ENCODE assay signal across 8 mouse cellular contexts in the genomic region with DNA sequence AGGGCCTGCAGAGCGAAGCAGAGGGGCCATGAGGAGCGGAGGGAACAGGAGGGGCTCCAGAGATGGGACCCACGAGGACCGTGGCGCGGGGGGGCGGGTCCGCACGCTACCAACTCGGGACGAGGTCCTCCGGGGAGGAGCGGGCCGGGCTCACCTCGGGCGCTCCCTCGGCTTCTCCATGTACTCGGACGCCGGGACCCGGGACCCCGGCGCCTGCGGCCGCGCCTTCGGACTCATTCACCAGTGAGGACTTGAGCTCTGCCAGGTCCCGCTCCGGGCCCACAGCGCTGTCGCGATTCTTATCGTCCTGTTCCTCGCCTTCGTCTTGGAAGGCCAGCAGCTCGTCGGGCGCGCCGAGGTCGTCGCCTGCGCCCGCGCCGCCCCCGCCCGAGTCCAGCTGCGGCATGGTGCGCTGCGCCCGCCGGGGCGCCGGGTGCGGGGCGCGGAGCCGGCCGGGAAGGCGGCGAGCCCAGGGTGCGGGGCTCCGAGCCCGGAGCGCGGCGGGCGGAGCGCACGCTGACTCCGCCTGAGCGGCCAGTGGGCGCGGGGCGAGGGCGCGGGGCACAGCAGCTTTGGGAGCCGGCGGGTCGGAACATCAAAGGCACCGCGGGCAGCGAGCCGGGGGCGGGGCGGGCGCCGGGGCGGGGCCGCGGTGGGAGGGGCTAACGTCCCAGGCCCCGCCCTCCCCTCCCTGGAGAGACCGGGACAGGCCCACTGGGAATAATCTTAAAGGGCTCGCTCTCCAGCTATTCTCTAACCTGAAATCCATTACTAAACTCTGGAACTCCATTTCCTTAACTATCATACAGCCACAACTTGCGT. TPM values are rescaled to one million over a fixed set of nuclear protein-coding genes. Genes with fewer than 3 reads are reported as not detected.
DNase-seq lines count a peak whose midpoint lies in the region; ATAC-seq lines count a peak whose summit lies in the region.

A gene (minus strand): TSS at position 241 of the 822 bp plus-strand sequence.

- 0 out of 2 replicates have a peak, but pooled peaks cover 4% of the 10 kb centered on the region for H3K36me3 ChIP-seq in heart, embryonic 12.5 days
- H3K36me3 ChIP-seq in kidney, embryonic 14.5 days (ENCODE audit: control insufficient read depth, insufficient read depth, low read length): 0 out of 2 replicates have a peak, but pooled peaks cover 2% of the 10 kb centered on the region
- H3K36me3 ChIP-seq in lung, embryonic 15.5 days: peaks cover 10% of the 10 kb centered on the region; the same call in 1 of the 2 replicates

- no peaks in the 10 kb centered on the region for H3K9me3 ChIP-seq in heart, embryonic 12.5 days (replicated peaks)
- H3K9me3 ChIP-seq in kidney, embryonic 14.5 days (ENCODE audit: control insufficient read depth, low read length): no peaks in the 10 kb centered on the region
- H3K9me3 ChIP-seq in lung, embryonic 15.5 days: no peaks in the 10 kb centered on the region

- no peak within 1 kb of the TSS for H3K27ac ChIP-seq in heart, embryonic 12.5 days (ENCODE audit: poor library complexity, severe bottlenecking)
- peak within 1 kb of the TSS; percentile 38; the same call in 1 of the 2 replicates for H3K27ac ChIP-seq in kidney, embryonic 14.5 days (ENCODE audit: low read depth, low read length)
- peak within 1 kb of the TSS; percentile 79 for H3K27ac ChIP-seq in lung, embryonic 15.5 days

- H3K9ac ChIP-seq in heart, embryonic 12.5 days: peak within 1 kb of the TSS; percentile 73
- H3K9ac ChIP-seq in kidney, embryonic 14.5 days (ENCODE audit: low read depth, low read length): peak within 1 kb of the TSS; percentile 70
- H3K9ac ChIP-seq in lung, embryonic 15.5 days: peak within 1 kb of the TSS; percentile 76

- intact Hi-C loops in left cerebral cortex, postnatal 25 days (cut with DNase I): no loop called here

- under 1% methylated on average over 84 of the region's 97 CpGs for WGBS in heart, embryonic 12.5 days
- under 1% methylated on average over 65 of the region's 97 CpGs for WGBS in kidney, embryonic 14.5 days
- WGBS in lung, embryonic 15.5 days: under 1% methylated on average over 92 of the region's 97 CpGs

- peak within 1 kb of the TSS; percentile 84 for H3K4me3 ChIP-seq in heart, embryonic 12.5 days
- H3K4me3 ChIP-seq in kidney, embryonic 14.5 days (ENCODE audit: low read length): peak within 1 kb of the TSS; percentile 65
- H3K4me3 ChIP-seq in lung, embryonic 15.5 days: peak within 1 kb of the TSS; percentile 81

- ATAC-seq in heart, embryonic 12.5 days (ENCODE audit: insufficient number of reproducible peaks, low FRiP score): peak; percentile 80
- peak; percentile 70 for ATAC-seq in kidney, embryonic 14.5 days (ENCODE audit: low FRiP score, low TSS enrichment)
- ATAC-seq in lung, embryonic 15.5 days (ENCODE audit: borderline replicate concordance, extremely low read depth, low FRiP score, low TSS enrichment): peak; percentile 76; the same call in 1 of the 2 replicates

- peak; percentile 34 to 42 for DNase-seq in left cerebral cortex, postnatal 25 days (ENCODE audit: low spot score in 2 of 2)
- DNase-seq in left cerebral cortex, adult 8-10 months (ENCODE audit: low spot score in 2 of 2): no peak
- peak; percentile 76 for DNase-seq in embryo, embryonic 10 days (ENCODE audit: low spot score)
- peak; percentile 80 for DNase-seq in ovary, postnatal 36 days (ENCODE audit: low spot score)
- DNase-seq in yolk sac, embryonic 10.5 days (ENCODE audit: low spot score): peak; percentile 88

- peak within 1 kb of the TSS; percentile 98 for H3K4me2 ChIP-seq in heart, embryonic 12.5 days
- peak within 1 kb of the TSS; percentile 95 for H3K4me2 ChIP-seq in kidney, embryonic 14.5 days (replicated peaks; ENCODE audit: low read depth, low read length)
- peak within 1 kb of the TSS; percentile 93 for H3K4me2 ChIP-seq in lung, embryonic 15.5 days

- H3K4me1 ChIP-seq in heart, embryonic 12.5 days (replicated peaks): peaks cover 36% of the 10 kb centered on the region
- peaks cover 28% of the 10 kb centered on the region for H3K4me1 ChIP-seq in kidney, embryonic 14.5 days (ENCODE audit: control insufficient read depth, insufficient read depth, low read length)
- peaks cover 52% of the 10 kb centered on the region for H3K4me1 ChIP-seq in lung, embryonic 15.5 days

- H3K27me3 ChIP-seq in heart, embryonic 12.5 days (replicated peaks): peaks cover 17% of the 10 kb centered on the region
- H3K27me3 ChIP-seq in kidney, embryonic 14.5 days (ENCODE audit: control insufficient read depth, insufficient read depth, low read length): no peaks in the 10 kb centered on the region
- H3K27me3 ChIP-seq in lung, embryonic 15.5 days: no peaks in the 10 kb centered on the region

RNA-seq across cellular contexts. Expression of the gene that starts here (rescaled TPM):
- 1 to 10 TPM; 3.5 to 4.1 TPM for total RNA-seq in left cerebral cortex, postnatal 25 days (2021)
- total RNA-seq in left cerebral cortex, adult 8-10 months (2022): 1 to 10 TPM; 5.9 to 6.6 (median 6.3) TPM
- 6.3 and 6.5 TPM in 2 replicates for polyA plus RNA-seq in heart, embryonic 12.5 days (2016; fragmentation: Nextera tagmentation; extraction: Ambion mirVana)
- 18.1 and 27.5 TPM in 2 replicates for polyA plus RNA-seq in kidney, embryonic 14.5 days (2014; fragmentation: Nextera tagmentation; extraction: Ambion mirVana)
- 41.4 and 52.6 TPM in 2 replicates for polyA plus RNA-seq in lung, embryonic 15.5 days (2015; fragmentation: Nextera tagmentation; extraction: Ambion mirVana)

Comparison
In these comparisons a context has a peak if more than half of its experiments do, and no peak if none do; other contexts are left out.
1. DNase-seq: peak in left cerebral cortex, postnatal 25 days (2 of 2), embryo, embryonic 10 days (single experiment), ovary, postnatal 36 days (single experiment) and yolk sac, embryonic 10.5 days (single experiment); none in left cerebral cortex, adult 8-10 months (0 of 2).
2. Peak in every context shown above with its lines, with median percentiles within 50 percentile points of each other: ATAC-seq, H3K4me2 ChIP-seq, H3K4me3 ChIP-seq and H3K9ac ChIP-seq.